Mouse (Mus musculus) kidney, postnatal 25 days (tissue): Measurements from ENCODE around the gene Zfp644.

Experiments
- DNase-seq, 2 experiments: peaks; one replicate each; pipeline ENCODE4 v3.0.0; 2021; ENCODE audit warnings: mixed read lengths in 2 of 2

Zfp644 gene

GRCm38 (mm10) chr5:106660867-106661266, 36.2 kb downstream of the Zfp644 start:
- no peak for DNase-seq

DNA sequence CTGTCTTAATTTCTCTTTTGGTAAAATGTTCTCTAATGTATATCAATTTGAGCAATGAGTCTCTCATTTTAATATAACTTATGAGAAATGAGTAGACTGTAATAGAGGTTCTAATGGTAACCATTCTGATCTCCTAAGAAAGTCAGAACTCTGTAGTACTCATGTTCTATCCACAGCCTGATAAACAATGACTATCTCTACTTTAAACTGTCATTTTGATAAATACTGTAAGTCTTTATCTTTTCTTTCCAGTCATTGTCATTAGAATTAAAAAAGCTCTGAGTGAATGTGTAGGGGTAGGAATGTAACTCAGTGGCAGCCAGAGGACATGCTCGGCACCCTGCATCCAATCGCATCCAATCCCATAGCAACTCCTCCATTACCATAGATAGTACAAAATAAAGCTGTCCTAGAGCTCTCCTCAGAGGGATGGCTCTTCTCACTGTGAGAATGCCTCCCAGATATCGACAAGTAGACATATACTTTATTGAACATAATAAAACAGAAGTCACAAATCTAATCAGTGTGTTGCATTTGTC, 44.2 kb downstream of the Zfp644 start:
- no peak for DNase-seq

DNA sequence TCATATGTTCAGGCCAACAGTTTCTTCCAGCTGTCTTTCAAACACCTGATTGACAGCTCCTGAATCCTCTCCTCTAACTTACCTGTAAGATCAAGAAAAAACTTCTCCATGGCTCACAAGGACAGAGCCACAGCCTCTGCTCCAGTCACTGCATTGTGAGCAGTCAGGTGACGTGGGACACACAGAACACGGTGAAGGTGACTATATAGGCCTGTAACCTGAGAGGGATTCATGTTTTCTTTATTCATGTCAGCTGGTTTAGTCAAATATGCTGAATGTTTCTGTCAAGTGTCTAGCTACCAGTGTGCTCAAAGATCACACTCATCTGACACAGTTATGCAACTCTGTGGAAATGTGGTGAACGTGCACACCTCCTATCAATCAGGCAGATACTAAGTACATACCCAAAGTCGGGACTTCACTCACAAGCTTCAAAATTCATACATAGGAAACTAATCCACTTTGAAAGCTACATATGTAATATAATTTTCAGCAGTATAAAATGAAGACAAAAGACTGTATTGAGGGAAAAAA, 44.8 kb downstream of the Zfp644 start:
- no peak for DNase-seq

DNA sequence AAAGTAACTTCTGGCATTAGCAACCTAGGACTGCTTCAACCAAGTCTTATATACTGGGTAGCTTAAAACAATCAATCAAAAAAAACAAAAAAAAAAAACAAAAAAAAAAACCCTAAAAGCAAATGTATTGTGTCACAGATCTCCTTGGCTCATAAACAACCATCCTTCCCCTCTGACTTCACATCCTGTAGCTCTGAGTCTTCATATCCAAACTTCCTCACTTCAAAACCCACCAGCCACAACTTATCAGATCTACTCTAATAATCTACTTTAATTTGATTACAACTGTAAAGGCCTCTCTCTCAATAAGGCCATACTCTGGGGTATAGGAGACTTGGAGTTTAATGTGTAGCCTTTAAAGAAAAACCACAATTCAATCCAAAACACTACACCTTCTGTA, 47.1 kb downstream of the Zfp644 start:
- DNase-seq: no peak

- no peak for DNase-seq
Measured at GRCm38 (mm10) chr5:106649441-106649840, 47.6 kb downstream of the Zfp644 start.

- no peak for DNase-seq
Measured at GRCm38 (mm10) chr5:106643434-106643833, 53.7 kb downstream of the Zfp644 start.

GRCm38 (mm10) chr5:106641876-106642275, 55.2 kb downstream of the Zfp644 start:
- no peak for DNase-seq

DNA sequence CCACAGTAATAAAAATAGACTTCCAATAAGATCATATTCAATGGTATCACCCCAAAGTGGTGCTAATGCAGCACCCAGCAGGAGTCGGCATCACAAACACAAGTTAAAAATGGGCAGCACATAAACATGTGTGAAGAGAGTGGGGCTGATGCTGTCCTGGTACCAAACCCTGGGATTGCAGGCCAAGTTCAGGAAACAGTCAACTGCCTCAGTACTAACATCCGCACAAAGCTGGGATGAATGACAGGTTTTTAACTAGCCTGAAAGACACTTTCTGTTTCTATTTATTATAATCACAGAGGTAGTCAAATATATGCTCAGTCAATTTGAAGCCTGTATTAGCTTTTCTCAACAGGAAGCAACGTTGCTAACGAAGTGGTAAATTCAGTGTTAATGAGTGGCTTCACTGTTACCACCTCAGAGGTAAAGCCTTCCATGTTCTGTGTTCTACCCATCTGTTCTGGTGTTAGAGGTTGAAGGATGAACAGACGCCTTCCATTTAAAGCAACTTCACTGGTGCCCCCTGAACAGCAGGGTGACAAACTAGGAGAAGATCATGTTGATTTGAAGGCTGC, 56.8 kb downstream of the Zfp644 start:
- DNase-seq: no peak

DNA sequence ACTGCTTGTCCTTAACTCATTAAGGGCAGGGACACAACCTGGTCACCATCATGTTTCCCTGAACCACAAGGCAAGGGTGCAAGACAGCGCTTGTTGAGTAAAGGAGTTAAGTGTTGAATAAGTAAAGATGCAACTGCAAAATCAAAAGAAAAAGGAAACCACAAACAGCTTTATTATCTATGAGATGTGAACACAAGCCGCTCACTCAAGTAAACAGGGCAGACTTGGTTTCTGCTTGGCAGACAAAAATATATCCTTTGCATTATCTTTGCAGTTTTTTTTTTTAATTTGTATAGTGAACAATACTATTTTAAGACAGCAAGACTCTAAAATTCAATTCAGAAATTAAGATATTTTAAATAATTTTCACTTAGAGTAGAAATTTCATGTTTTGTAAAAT, 57.5 kb downstream of the Zfp644 start:
- DNase-seq: no peak

DNA sequence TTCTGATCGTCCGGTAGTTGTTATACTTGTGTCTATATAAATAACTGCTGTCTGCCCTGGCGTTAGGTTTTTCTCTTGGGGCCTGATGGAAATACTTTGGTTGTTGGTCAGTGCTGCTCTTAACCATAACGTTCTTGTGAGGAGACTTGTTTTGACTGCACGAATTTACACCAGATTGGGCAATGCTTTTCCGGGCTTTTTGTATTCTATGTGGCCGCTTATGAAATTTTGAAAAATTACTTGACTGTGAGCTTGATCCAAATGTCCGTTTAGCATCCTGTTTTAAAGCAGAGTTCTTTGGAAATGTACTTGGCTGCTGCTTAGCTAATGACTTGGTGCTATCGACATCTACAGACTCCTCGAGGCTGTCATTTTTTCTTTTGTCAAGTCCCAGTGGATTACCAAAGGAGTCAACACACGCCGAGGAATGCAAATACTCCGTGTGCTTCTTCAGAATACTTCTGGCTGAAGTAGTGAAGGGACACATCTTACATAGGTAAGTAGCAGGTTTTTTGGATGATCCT, 60.6 kb downstream of the Zfp644 start:
- DNase-seq: no peak

GRCm38 (mm10) chr5:106628369-106629149, 68.5 kb downstream of the Zfp644 start:
- DNase-seq: no peak

DNA sequence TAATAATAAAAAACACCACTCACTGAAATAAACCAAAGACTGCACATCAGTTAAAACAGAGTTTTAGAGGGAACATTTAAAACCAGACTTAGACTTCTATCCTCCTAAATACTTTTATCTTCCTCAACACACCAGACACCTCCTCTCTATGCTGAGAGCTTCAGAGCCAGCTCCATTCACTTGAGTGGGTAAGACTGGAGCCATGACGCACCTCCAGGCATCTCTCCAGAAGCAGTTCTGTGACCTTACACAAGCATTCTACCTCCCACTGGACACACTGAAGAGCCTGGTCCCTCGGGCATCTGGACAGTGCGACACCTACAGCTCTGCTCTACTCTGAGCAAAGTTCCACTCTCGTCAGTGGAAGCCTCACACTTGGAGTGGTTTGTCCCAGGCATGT, 73.8 kb downstream of the Zfp644 start:
- no peak for DNase-seq

GRCm38 (mm10) chr5:106622193-106622592, 74.9 kb downstream of the Zfp644 start:
- DNase-seq: no peak

GRCm38 (mm10) chr5:106620446-106620845, 76.6 kb downstream of the Zfp644 start:
- no peak for DNase-seq

GRCm38 (mm10) chr5:106615006-106615405, 82.1 kb downstream of the Zfp644 start:
- no peak for DNase-seq

DNA sequence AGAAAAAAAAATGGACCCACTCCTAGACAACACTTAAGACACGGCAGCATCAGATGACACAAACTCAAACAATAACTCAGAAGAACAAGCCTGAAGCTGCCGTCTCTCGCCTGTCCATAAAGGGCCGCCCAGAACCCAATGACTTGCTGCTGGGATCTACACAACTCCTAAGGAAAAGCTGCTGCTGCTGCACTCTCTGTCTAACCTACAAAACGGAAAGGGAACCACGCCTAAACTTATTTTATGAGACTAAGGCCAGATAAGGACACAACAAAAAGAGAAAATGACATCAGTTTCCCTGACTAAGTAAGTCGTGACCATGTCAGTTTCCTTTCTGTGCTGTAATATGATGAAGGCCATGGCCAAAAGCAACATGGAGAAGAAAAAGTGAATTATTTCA, 82.5 kb downstream of the Zfp644 start:
- DNase-seq: no peak

GRCm38 (mm10) chr5:106612151-106612550, 84.9 kb downstream of the Zfp644 start:
- no peak for DNase-seq

DNA sequence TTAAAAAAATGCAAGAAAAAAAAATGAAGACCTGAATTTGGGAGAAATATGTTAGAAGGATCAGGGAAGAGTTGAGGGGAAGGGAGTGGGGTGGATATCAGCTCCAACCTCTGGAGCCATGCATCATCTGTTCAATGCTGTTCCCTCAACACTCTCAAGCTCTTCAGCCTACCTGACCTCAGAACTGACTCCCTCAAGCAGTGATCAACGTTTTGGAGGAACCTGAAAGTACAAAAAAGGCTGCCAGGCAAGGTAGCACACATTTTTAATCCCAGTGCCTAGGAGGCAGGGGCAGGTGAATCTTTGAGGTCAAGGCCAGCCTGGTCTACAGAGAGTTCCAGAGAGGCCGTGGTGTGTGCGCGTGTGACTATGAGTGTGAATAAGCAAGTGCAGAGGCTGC, 88.3 kb downstream of the Zfp644 start, which contains the start of gene Gm17304:
TSS of gene Gm17304 (plus strand) at position 301 of the 400 bp plus-strand sequence.
- no peak for DNase-seq

DNA sequence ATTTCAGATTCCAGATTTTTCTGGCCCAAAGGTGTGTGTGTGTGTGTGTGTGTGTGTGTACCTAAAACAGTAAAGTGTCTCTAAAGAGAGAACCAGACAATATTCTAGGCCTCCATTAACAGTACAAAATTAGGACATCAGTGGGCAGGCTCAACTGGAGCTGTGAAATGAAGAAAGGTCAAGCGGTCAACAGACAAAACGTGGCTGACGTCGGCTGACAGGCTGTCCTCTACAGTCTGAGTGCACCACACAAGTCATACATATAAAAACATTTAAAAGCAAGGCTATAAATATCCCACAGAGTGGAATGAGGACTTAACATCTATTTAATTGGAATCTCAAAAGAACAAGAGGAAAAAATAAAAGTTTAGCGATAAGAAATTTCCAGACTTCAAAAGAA, 90.0 kb downstream of the Zfp644 start:
- no peak for DNase-seq

DNA sequence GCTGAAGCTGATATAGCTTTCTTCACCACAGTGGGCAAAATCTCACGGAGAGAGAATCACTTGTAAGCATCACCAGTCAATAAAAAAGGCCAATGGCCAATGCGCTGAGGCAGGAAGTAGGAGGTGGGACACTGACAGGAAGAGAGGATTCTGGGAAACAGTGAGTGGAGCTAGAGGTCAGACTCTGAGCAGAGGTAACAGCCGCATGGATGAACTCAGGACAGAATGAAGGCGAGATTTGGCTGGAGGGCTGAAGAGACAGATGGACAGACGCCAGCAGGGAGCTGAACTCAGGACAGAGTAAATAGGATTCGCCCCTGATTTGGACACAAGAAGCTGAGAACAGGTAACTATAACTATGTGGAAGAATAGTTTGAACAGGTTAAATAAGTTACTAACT, 92.0 kb downstream of the Zfp644 start:
- DNase-seq: peak; percentile 51 to 56

- DNase-seq: no peak
Measured at GRCm38 (mm10) chr5:106604381-106604780, 92.7 kb downstream of the Zfp644 start.

DNA sequence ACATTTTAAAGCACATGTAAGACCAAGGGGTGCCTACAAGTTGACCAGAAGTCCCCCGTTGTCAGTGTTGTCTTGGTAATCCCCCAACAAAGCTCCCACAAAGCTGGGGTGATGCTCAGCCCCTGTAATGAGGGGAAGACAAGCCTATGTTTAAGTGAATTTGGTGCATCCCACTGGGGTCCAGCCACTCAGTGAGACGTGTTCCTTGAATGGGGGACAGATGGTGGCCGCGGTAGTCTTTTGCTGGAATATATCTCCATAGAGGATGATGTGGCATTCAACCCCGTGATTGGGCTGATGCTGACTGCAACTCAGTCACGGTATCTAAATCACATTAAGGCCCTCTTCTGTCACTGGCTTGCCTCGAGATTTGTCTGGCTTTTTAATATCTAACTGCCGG, 97.6 kb downstream of the Zfp644 start:
- no peak for DNase-seq

DNA sequence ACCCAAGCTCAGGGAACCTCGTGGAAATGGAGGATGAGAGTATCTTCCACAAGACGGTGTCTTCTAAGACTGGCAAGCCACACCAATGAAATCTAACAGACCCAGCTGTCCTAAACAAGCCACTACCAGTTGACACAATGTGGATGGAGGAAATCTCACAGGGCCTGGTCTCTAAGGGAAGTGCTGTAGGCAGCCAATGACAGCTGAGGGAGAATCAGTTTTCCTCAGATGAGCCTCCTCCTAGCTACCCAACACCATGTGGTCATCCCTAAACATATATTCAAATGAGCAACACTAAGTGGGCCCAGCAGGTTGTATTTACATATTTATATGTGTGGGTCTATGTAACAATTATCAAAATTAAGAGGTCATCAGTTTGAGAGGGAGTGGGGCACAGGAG, 99.6 kb downstream of the Zfp644 start:
- no peak for DNase-seq

DNA sequence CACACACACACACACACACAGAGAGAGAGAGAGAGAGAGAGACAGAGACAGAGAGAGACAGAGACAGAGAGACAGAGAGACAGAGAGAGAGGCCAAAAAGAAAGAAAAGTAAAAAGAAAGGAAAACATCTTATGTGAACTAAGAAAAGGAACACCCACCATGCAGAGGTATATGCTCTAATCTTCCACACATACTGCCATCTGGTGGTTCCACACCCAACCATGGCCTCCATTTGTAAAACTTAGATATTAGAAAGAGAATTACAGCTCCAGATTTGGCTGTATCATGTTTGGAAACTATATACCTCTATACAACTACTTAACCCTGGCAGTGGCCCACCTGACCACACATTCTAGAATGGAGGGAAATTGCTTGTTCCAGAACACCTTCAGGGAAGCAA, 102.7 kb downstream of the Zfp644 start:
- DNase-seq: no peak
